Mouse (Mus musculus): ENCODE results near the gene Mlxipl. TPM values are rescaled to one million over a fixed set of nuclear protein-coding genes. Genes with fewer than 3 reads are reported as not detected.

Mlxipl gene
- 3.9 and 4.3 TPM in 2 replicates for polyA plus RNA-seq (2012; rRNA removed)

GRCm38 (mm10) chr5:135089653-135090052 is at the start of gene Mlxipl:
Gene Mlxipl, plus strand, starts transcription at chr5:135089890.

GRCm38 (mm10) chr5:135063629-135064381 is 25.9 kb upstream of the Mlxipl start, which contains the start of gene Dnajc30:
Gene Dnajc30, plus strand, starts transcription at chr5:135064202.

DNA sequence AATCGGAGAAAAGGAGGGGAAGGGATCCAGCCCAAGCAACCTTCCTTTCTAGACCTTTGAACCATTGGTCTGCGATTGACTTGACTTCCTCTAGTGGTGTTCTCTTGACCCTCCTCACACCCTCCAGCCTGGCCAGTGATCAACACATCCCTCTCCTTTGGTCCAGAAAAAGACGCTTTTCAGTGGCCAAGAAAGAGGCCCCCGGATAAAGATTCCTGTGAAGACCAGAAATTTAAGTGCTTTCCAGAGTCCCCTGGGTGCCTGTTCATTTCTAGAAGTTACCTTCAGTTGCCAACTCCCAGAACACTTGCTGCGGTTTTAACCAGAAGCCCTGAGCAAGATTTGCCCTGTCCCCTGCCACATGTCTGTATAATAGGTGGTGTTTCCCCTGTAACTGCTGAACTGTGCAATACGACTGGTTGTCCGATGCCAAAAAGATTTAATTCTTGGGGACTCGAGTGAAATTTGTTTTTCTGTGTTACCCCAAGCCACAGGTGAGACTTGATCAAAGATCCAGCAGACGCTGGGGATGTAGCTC is 24.7 kb upstream of the Mlxipl start, which contains the start of gene Bud23:
Bud23 (minus strand) TSS at position 51 of the 538 bp plus-strand sequence.

DNA sequence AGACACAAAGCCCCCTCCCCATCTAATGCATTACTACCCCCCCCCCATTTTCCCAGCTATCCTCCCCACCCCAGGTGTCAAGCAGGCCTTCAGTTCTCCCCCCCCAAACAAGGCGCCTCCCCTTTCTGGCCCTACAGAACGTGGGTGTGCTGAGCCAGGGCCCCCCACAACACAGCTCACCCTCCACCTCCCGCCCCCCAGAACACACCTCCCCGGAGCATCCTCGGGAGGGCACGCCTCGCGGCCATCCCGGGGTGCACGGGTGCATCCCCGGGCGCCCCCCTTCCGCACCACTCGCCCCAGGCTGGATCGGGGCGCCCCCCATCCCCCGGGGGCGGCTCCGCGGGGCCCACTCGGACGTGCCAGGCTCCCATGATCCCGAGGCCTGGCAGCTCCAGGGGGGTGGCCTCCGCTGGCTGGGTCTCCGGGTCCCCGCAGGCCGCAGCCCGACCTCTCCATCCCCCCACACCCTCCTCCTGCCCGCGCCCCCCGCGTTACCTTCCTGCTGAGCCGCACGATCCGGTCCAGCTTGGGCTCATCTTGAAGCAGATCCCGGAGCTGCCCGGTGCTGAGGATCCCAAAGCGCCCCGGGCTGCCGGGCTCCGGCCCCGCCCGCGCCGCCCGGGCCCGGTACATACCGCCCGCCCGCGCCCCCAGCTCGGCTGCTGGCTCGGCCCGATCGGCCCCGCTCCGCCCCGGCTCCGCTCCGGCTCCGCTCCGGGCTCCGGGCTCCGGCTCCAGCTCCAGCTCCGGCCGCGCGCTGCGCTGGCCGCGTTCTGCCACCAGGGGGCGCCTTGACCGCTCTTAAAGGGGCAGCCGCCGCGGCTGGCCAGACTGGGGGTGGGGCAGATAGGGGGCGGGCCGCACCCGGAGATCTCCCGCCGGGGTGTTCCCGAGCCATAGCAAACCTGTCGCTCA is 11.9 kb upstream of the Mlxipl start, which contains the start of gene Vps37d:
Vps37d (minus strand) TSS at position 703 of the 918 bp plus-strand sequence.

DNA sequence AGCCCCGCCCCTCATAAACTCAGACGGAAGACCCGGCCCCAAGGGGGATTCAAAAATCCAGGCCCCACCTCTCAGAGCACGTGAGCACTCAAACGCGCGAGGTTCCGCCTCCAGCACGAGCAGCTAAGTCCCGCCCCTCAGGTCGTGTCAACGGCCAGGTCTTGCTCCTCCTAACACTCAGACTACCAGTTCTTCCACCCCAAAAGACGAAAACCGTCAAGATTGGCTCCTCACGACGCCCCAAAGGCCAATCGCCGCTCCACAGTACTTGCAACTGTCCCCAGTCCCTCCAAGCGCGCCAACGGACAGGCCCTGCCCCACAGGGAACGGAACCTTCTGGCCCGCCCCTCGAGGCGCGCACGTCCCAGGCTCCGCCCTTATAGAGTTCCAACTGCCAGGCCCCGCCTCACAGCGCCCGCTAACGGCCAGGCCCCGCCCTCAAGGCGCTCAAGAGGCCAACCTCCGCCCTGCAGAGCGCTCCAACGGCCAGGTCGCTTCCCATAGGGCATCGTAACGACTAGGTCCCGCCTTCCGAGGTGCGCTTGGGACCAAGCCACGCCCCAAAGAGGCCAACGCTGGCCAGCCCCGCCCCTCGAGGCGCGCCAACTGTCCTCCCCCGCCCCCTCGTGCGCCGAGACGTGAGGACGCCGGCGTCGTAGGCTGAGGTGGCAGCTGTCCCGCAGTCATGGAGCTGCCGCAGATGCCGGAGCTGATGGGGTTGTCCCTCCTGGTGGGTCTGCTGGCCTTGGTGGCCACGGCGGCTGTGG is 59.5 kb downstream of the Mlxipl start, which contains the start of gene Tbl2:
Tbl2 (plus strand) TSS at position 605 of the 767 bp plus-strand sequence.

GRCm38 (mm10) chr5:135168063-135169062 is 78.7 kb downstream of the Mlxipl start, which contains the start of gene Bcl7b:
Gene Bcl7b, plus strand, starts transcription at chr5:135168283.

GRCm38 (mm10) chr5:135186621-135187348 is 97.1 kb downstream of the Mlxipl start, which contains the start of gene Baz1b:
Gene Baz1b, plus strand, starts transcription at chr5:135187264.

Other genes starting within 250 kb of the Mlxipl start
- not detected in 2 replicates for gene Tmem270, start 183.2 kb upstream of the Mlxipl start, polyA plus RNA-seq (2012; rRNA removed)
- gene Cldn13, start 174.4 kb upstream of the Mlxipl start, polyA plus RNA-seq (2012; rRNA removed) = 7.1 and 11.9 TPM in 2 replicates
- gene Mettl27, start 157.5 kb upstream of the Mlxipl start, polyA plus RNA-seq (2012; rRNA removed) = 6.1 and 12.3 TPM in 2 replicates
- 3.0 and 6.3 TPM in 2 replicates for gene Cldn4, start 143.0 kb upstream of the Mlxipl start, polyA plus RNA-seq (2012; rRNA removed)
- 1.2 and 2.8 TPM in 2 replicates for gene Cldn3, start 103.7 kb upstream of the Mlxipl start, polyA plus RNA-seq (2012; rRNA removed)
- gene Abhd11, start 80.7 kb upstream of the Mlxipl start, polyA plus RNA-seq (2012; rRNA removed) = 34.8 and 49.6 TPM in 2 replicates
- 32.9 and 37.0 TPM in 2 replicates for gene Stx1a, start 66.4 kb upstream of the Mlxipl start, polyA plus RNA-seq (2012; rRNA removed)
- 16.1 and 22.3 TPM in 2 replicates for gene Dnajc30, start 25.7 kb upstream of the Mlxipl start, polyA plus RNA-seq (2012; rRNA removed)
- gene Bud23, start 24.9 kb upstream of the Mlxipl start, polyA plus RNA-seq (2012; rRNA removed) = 110 and 175 TPM in 2 replicates
- 20.8 and 26.8 TPM in 2 replicates for gene Vps37d, start 11.6 kb upstream of the Mlxipl start, polyA plus RNA-seq (2012; rRNA removed)
- gene Tbl2, start 59.8 kb downstream of the Mlxipl start, polyA plus RNA-seq (2012; rRNA removed) = 18.3 and 18.7 TPM in 2 replicates
- 19.9 and 22.0 TPM in 2 replicates for gene Bcl7b, start 78.4 kb downstream of the Mlxipl start, polyA plus RNA-seq (2012; rRNA removed)
- 107 and 146 TPM in 2 replicates for gene Baz1b, start 97.4 kb downstream of the Mlxipl start, polyA plus RNA-seq (2012; rRNA removed)
- 9.1 and 9.6 TPM in 2 replicates for gene Fzd9, start 161.3 kb downstream of the Mlxipl start, polyA plus RNA-seq (2012; rRNA removed)